Mouse (Mus musculus) embryo, embryonic 11.5 days (tissue): Measurements from ENCODE around the gene Psg28.
"Not testable (repeated sequence)": the region's sequence is repeated elsewhere in the genome, so short reads cannot be mapped to it uniquely, and the experiment has no call there.

Experiments
- DNase-seq: peaks from one replicate; pipeline ENCODE4 v3.0.0-alpha.2; 2012; ENCODE audit warnings: low read depth, low spot score

Gene Psg28

DNA sequence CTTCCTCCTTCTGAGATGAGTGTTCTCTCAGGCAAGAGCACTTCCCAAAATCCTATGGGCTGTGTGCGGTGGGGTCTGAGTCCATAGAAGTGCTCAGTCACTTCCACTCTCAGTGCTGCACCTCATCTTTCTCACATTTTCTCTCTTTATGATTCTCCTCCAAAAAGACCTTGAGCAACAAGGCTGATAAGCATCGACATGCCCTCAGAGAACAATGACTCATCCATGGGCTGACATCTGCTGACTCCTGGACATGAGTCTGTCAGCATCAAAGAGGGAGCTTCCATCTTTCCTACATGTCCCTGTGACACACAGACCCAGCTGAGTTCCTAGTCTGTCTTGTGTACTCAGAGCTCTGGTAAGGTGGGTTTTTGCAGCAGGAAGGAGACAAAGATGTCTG is at the start of gene Psg28:
Psg28 (minus strand) TSS at position 101 of the 400 bp plus-strand sequence.
- DNase-seq: not testable (repeated sequence)

DNA sequence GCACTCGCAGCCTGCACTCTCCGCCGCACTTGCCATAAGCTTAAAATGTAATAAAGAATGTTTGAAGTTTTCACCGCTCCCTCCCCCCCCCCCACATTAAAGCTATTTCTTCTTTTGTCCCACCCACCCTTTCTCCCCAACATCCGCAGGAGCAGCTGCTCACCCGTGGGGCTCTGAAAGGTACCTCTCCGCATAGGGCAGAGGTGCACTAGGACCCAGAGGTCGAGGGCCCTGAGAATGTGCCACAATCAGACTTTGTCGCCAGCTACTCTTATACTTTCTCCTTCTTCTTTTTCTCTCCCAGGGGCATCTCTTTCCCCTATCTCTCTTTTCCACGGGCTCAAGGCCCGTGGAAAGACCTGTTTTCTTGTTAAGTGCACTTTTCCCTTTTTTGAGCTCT is 28.4 kb downstream of the Psg28 start:
- no peak for DNase-seq

DNA sequence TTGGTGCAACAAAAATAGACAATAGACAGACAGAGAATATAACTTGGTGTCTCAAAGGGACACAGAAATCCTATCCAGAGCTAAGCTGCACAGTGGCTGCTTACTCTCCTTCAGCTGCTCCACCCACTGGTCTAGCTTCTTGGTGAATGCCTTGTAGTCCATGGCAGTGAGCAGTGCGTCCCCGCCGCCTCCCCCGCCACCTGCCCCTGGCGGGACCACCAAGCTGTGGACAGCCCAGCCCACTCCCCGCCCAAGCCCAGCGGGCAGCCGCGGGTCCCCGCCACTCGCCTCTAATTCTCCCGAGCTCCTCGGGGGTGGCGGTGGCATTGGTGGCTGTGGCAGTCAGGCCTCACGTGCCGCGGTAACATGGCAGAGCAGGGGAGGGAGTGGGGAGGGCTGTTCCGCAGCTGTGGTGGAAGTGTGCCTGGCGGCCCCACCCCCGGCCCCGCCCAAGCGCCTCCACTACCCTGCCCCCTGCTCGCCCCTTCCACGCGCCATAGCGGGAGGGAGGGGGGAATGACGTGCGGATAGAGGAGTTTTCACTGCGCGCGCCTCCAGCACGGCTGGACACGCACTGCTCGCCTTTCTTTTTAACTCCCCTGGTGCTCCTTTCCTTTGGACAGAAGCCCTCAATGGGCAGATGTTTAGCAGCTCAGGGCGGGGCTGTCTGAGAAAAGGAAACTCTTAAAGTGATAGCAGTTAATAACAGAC is 29.2 kb downstream of the Psg28 start:
- no peak for DNase-seq

DNA sequence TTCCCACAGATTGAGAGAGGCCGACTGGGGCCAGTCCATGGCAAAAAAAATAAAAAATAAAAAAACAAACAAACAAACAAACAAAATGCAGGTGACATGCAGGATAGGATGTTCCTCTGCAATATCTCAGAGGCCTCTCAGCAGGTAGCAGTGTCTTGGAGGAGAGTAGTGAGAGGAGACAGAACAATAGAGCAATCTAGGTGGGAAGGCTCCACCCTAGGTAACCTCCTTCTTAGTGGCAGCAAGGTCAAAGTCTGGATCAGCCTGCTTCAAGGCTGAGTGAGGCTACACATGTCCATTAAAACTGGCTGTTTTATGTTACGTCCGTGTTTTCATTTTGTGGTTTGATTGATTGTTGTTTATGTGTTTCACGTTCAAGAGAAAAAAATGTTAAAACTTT is 40.4 kb downstream of the Psg28 start:
- DNase-seq: not testable (repeated sequence)

DNA sequence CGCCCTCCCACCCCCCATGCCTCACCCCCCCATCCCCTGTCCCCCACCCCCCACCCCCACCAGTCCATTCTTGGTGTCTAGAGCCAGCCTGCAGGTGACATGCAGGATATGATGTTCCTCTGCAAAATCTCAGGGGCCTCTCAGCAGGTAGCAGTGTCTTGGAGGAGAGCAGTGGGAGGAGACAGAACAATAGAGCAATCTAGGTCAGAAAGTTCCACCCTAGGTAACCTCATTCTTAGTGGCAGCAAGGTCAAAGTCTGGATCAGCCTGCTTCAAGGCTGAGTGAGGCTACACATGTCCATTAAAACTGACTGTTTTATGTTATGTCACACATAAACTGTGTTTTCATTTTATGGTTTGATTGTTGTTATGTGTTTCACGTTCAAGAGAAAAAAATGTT is 53.5 kb downstream of the Psg28 start:
- DNase-seq: no peak
